Mouse (Mus musculus) forebrain, embryonic 15.5 days (tissue): ENCODE measurements at regions not wholly inside any gene's neighbourhood (a gene's known extent, or its start where the extent isn't known, plus 50 kb on each side); places are given as distances from the start of the nearest gene placed in this dataset.

Experiments
- ATAC-seq: fragments of 200-750 bp; cut with Nextera tagmentation; replicated peaks from 2 replicates; pipeline ENCODE4 v1.8.0; 2017; ENCODE audit warnings: mild to moderate bottlenecking, moderate TSS enrichment, moderate library complexity
- H3K27ac ChIP-seq: fragments of 300-500 bp; sonication (generic); replicated peaks from 2 replicates; pipeline ENCODE4 v1.5.1; 2015; ENCODE audit warnings: mild to moderate bottlenecking, inconsistent platforms
- H3K27me3 ChIP-seq: fragments of 300-500 bp; sonication (generic); 2 replicates; pipeline ENCODE4 v1.6.1; 2015; ENCODE audit warnings: inconsistent platforms
- H3K36me3 ChIP-seq: fragments of 300-500 bp; sonication (generic); 2 replicates; pipeline ENCODE4 v1.6.1; 2015; ENCODE audit warnings: mild to moderate bottlenecking, inconsistent platforms
- H3K4me1 ChIP-seq: fragments of 300-500 bp; sonication (generic); 2 replicates; pipeline ENCODE4 v1.6.1; 2015; ENCODE audit warnings: inconsistent platforms
- H3K4me2 ChIP-seq: fragments of 300-500 bp; sonication (generic); replicated peaks from 2 replicates; pipeline ENCODE4 v1.6.1; 2015; ENCODE audit warnings: mild to moderate bottlenecking, inconsistent platforms
- H3K4me3 ChIP-seq: fragments of 300-500 bp; sonication (generic); 2 replicates; pipeline ENCODE4 v1.5.1; 2015; ENCODE audit warnings: mild to moderate bottlenecking, inconsistent platforms
- H3K9ac ChIP-seq: fragments of 300-500 bp; sonication (generic); replicated peaks from 2 replicates; pipeline ENCODE4 v1.6.1; 2015; ENCODE audit warnings: mild to moderate bottlenecking, inconsistent platforms
- H3K9me3 ChIP-seq: fragments of 300-500 bp; sonication (generic); 2 replicates; pipeline ENCODE4 v1.6.1; 2016; ENCODE audit warnings: inconsistent platforms
- WGBS: fragments of 180-500 bp; shearing (Covaris S2); methylation state at CpG from one replicate; pipeline ENCODE4 v1.1.7; 2015; ENCODE audit warnings: mixed read lengths; 5-methylcytosine and 5-hydroxymethylcytosine counted together

DNA sequence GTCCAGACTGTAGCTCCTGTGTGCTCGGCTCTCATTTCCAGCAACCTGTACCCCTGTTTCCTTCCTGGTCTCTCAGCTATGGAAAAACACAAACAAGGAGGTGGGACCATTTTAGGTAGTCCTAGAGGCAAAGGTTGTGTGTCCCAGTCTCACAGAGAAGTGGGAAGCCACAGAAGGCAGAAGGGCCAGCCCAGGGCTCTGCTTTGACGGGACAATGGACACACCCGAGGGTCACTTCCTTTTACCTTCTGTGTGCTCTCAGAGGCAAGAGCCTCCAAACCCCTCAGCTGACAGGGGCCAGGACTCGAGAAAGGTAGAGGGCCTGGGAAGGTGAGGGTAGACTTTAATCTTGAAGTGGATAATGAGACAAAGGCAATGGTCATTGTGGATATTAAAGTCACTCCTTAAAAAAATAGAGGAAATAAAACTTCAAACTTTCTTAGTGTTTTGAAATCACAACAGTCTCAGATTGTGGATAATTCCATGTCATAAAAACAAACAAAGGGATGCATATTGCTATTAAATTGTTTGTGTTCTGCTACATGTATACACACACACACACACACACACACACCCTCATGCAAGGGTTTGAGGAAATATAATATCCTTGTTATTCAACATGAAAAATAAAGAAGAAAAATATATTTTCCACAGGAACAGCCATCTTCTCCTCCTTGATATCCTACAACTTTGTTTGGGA is 195.6 kb upstream of the Spdye4c start:
- peaks cover 9% of the 10 kb centered on the region; the same call in 1 of the 2 replicates for H3K4me1 ChIP-seq
- H3K4me3 ChIP-seq: no peak overlapping the region
- WGBS: 51% methylated on average over 4 of the region's 4 CpGs
- H3K27ac ChIP-seq: no peak overlapping the region
- peaks cover 18% of the 10 kb centered on the region; the same call in 1 of the 2 replicates for H3K27me3 ChIP-seq
- no peak overlapping the region for H3K4me2 ChIP-seq
- no peaks in the 10 kb centered on the region for H3K9me3 ChIP-seq
- no peaks in the 10 kb centered on the region for H3K36me3 ChIP-seq
- peak; percentile 38 for ATAC-seq
- H3K9ac ChIP-seq: no peak overlapping the region

DNA sequence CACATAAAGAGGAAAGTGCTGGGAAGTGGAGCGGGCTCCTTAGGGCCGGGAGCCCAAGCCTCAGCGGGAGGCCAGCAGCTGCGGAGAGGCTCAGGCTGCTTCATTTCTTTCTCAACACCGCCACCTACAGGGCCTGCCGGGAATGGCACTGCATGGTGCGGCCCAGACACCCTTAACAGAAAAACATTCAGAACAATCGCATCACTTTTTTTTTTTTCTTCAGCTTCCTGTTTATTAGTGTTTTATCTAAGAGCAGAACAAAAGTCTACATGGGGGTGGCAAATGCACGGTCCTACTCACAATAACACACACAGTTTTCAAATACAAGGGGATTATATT is 195.0 kb upstream of the Spdye4c start:
- ATAC-seq: peak; percentile 93
- H3K27me3 ChIP-seq: peaks cover 18% of the 10 kb centered on the region; the same call in 1 of the 2 replicates
- H3K36me3 ChIP-seq: no peaks in the 10 kb centered on the region
- H3K9me3 ChIP-seq: no peaks in the 10 kb centered on the region
- H3K9ac ChIP-seq: no peak overlapping the region
- H3K4me1 ChIP-seq: peaks cover 9% of the 10 kb centered on the region; the same call in 1 of the 2 replicates
- no peak overlapping the region for H3K4me3 ChIP-seq
- 5% methylated on average over 9 of the region's 9 CpGs for WGBS
- H3K27ac ChIP-seq: no peak overlapping the region
- no peak overlapping the region for H3K4me2 ChIP-seq

DNA sequence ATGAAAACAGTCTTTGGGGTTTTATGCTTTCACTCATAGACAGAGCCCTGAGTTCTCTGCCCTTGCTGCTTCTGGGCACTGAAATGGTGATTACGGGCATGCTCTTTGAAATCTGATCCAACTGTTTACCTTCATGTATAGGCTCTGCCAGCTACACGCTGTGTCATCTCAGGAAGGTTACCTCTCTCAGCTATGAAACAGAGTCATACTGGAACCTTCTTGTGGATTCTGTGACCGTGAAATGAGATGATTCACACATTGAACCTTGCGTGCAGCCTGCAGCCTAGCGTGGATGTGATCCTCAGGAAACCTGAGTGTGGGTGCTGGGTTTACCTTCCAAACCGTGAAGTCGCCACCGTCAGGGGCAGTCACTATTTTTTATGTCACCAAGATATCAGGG is 189.7 kb upstream of the Spdye4c start:
- no peak for ATAC-seq
- Histone ChIP-seq H3K4me1 (peaks cover 9% of the 10 kb centered on the region), H3K9me3 (no peaks in the 10 kb centered on the region), H3K36me3 (no peaks in the 10 kb centered on the region), H3K4me2 (no peak overlapping the region), H3K4me3 (no peak overlapping the region), H3K9ac (no peak overlapping the region), H3K27ac (no peak overlapping the region), H3K27me3 (no peaks in the 10 kb centered on the region)
- 77% methylated on average over 8 of the region's 8 CpGs for WGBS

DNA sequence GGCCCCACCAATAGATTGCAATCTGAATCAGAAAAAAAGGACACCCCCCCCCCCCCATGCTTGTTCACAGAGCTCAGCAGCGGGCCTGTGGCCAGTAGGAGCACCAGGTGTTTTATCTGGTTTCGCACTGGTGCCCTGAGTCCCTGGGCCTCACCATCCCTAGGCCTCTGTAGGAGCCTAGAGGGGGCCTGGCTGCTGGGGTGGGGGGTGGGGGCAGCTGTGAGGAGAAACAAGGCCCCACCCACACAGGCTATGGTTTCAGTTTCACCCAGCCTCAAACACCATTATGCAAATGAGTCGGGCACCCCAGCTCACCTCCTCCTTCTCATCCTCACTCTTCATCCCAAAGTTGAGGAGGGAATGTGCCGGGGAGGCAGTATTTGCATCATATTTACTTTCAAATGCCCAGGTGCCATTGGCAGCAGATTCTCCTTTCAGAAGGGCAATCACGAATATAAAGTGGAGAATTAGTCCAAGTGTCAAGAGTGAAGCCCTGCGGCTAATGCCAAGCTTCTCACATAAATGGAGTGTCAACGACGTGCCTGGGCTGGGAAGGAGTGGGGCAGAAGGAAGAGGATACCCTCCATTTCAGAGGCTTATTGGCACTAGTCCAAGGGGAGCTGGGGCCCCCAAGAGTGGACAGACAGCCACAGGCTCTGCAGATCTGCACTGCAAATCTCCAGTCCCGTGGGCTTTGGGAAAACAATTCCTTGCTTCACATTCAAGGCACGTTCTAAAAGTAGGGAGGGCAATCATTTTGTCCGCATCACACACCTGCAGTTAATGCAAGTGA is 187.7 kb upstream of the Spdye4c start:
- 28% methylated on average over 11 of the region's 11 CpGs for WGBS
- ATAC-seq: no peak

DNA sequence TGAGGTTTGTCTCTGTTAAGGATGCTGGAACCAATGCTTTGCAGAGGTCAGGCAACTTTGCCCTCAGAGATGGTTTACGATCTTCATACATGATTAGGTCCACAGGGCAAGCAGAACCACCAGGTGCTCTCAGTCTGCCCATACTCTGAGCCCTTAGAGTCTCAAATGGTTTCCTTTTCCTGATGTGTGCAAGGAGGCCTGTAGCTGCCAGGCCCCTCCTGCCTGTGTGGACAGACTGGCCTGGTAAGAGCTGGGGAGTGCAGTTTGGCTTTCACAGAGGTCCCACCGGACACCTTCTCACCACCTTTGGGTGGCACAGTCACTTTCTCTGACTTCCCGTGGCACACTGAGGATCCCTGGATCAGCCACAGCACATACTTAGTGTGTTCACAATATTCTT is 186.6 kb upstream of the Spdye4c start:
- no peaks in the 10 kb centered on the region for H3K9me3 ChIP-seq
- no peak overlapping the region for H3K9ac ChIP-seq
- 92% methylated on average over 3 of the region's 3 CpGs for WGBS
- no peaks in the 10 kb centered on the region for H3K36me3 ChIP-seq
- H3K4me3 ChIP-seq: no peak overlapping the region
- H3K27ac ChIP-seq: no peak overlapping the region
- ATAC-seq: no peak
- H3K4me1 ChIP-seq: peaks cover 9% of the 10 kb centered on the region
- H3K27me3 ChIP-seq: no peaks in the 10 kb centered on the region
- no peak overlapping the region for H3K4me2 ChIP-seq

More for the DNA sequence above, 187.7 kb upstream of the Spdye4c start:
- Histone ChIP-seq H3K9me3 (no peaks in the 10 kb centered on the region), H3K27ac (no peak overlapping the region), H3K4me1 (peaks cover 9% of the 10 kb centered on the region), H3K36me3 (no peaks in the 10 kb centered on the region), H3K27me3 (no peaks in the 10 kb centered on the region), H3K4me2 (no peak overlapping the region), H3K4me3 (no peak overlapping the region), H3K9ac (no peak overlapping the region)

DNA sequence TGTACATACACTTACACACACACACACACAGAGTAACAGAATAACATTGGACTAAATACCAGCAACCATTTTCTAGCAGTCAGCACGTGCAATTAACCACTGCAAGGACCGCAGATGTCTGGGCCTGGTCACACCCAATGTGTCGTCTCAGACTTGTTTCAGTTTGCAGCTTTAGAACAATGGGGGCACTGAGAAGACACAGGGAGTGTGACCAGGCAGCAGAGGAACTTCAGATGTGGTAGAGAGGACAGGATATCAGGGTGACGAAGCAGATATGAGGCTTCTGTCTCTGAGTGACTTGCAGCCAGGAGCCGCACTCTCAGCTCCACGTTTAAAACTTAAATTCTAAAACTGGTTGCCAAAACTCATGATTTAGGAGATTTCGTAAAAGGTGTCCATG is 183.9 kb upstream of the Spdye4c start:
- Histone ChIP-seq H3K36me3 (no peaks in the 10 kb centered on the region), H3K4me2 (no peak overlapping the region), H3K9ac (no peak overlapping the region), H3K27ac (no peak overlapping the region), H3K27me3 (no peaks in the 10 kb centered on the region), H3K4me1 (peaks cover 9% of the 10 kb centered on the region), H3K4me3 (no peak overlapping the region), H3K9me3 (no peaks in the 10 kb centered on the region)
- 78% methylated on average over 7 of the region's 7 CpGs for WGBS
- ATAC-seq: no peak

DNA sequence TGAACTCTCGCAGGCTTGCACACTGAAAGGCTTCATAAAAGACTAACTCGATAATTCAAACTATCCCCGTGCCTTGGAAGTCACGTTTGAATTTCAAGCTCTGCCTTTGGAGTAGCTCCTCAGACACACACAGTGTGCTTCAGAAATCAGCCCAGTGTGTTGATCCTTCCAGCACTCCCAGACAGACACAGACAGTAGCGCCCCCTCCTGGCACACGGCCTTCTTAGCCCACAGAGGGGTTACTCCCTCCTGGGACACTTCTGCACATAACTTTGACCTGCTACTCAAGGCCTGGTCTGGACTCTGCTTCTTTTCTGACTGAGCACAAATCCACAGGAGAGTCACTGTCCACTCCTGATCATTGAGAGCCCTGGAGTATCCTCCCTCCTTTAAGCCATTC is 182.3 kb upstream of the Spdye4c start:
- no peak for ATAC-seq
- H3K9me3 ChIP-seq: no peaks in the 10 kb centered on the region
- H3K4me1 ChIP-seq: peaks cover under 1% of the 10 kb centered on the region
- no peak overlapping the region for H3K9ac ChIP-seq
- H3K4me3 ChIP-seq: no peak overlapping the region
- H3K36me3 ChIP-seq: no peaks in the 10 kb centered on the region
- H3K4me2 ChIP-seq: no peak overlapping the region
- H3K27me3 ChIP-seq: no peaks in the 10 kb centered on the region
- H3K27ac ChIP-seq: no peak overlapping the region
- 38% methylated on average over 6 of the region's 6 CpGs for WGBS

DNA sequence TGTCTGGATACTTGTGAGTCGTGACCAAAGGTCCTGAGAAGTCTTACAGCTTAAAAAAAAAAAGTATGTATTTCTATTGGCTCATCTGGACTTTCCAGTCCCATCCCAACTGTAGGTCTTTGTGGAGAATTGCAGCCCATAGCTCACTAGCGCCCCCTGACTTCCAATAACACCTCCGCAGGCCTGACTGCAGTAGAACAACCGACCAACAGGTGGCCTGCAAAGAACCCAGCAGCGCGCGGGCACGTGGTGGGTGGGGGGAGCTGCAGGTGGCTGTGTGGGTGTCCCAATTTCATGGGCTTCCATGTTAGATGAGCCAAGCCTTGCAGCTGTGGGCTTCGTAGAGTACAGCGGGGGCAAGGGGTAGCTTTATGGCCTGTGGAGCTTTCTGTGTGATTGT is 178.7 kb upstream of the Spdye4c start:
- WGBS: 17% methylated on average over 10 of the region's 10 CpGs
- ATAC-seq: no peak
- Histone ChIP-seq H3K9me3 (no peaks in the 10 kb centered on the region), H3K4me2 (no peak overlapping the region), H3K27ac (no peak overlapping the region), H3K36me3 (no peaks in the 10 kb centered on the region), H3K4me3 (no peak overlapping the region), H3K9ac (no peak overlapping the region), H3K27me3 (no peaks in the 10 kb centered on the region), H3K4me1 (no peaks in the 10 kb centered on the region)

DNA sequence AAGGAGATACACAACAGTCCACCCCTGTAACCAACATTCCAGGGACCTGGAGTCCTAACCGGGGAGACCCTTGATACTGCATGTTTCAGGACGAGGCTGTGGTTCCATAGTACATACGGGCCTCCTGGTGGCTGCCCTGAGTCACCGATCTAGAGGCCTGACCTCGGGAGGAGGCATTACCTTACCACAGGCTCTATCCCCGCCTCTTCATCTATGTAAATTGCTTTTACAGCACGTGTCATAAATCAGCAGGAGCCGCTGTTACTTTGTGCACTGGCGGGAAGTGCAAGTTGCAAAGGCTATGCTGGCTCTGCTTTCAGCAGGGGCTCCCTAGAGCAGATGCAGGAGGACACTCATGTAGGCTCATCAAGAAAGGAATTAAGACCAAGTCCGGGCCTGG is 178.0 kb upstream of the Spdye4c start:
- no peak overlapping the region for H3K4me2 ChIP-seq
- no peaks in the 10 kb centered on the region for H3K4me1 ChIP-seq
- WGBS: 54% methylated on average over 10 of the region's 10 CpGs
- H3K9ac ChIP-seq: no peak overlapping the region
- H3K27me3 ChIP-seq: no peaks in the 10 kb centered on the region
- H3K27ac ChIP-seq: no peak overlapping the region
- H3K9me3 ChIP-seq: no peaks in the 10 kb centered on the region
- ATAC-seq: no peak
- H3K36me3 ChIP-seq: no peaks in the 10 kb centered on the region
- H3K4me3 ChIP-seq: no peak overlapping the region

DNA sequence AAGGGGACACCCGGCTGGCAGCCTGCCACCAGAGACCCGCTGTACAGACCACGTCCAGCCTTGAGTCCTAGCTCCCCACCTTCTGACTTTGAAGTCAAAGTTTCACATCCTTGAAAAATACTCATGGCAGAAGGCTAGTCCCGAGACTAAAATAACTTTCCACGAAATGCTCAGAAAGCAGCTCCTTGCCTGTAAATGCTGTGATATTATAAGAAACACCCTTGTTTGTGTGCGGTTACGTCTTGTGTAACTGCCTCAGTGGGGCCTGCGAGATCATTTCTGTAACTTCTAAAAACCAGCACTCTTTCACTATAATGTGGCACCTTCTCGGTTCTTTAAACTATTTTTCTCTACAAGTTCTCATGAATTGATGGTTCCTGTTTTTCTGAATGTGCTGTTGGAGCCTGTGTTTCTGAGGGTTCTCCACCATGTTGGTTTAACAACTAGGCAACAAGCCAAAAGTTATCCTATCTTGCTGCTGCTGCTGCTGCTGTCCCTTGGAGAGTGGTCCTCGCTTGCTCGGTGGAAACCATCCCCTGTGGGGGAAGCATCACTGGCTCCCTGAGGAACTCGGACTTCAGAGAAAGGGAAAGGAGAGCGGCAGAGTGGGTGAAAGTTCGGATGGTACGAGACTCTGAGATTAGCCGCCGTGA is 176.3 kb upstream of the Spdye4c start:
- Histone ChIP-seq H3K9me3 (no peaks in the 10 kb centered on the region), H3K36me3 (no peaks in the 10 kb centered on the region), H3K9ac (no peak overlapping the region), H3K27ac (no peak overlapping the region), H3K4me2 (no peak overlapping the region), H3K4me1 (no peaks in the 10 kb centered on the region), H3K4me3 (no peak overlapping the region), H3K27me3 (no peaks in the 10 kb centered on the region)
- ATAC-seq: no peak
- 80% methylated on average over 17 of the region's 17 CpGs for WGBS

DNA sequence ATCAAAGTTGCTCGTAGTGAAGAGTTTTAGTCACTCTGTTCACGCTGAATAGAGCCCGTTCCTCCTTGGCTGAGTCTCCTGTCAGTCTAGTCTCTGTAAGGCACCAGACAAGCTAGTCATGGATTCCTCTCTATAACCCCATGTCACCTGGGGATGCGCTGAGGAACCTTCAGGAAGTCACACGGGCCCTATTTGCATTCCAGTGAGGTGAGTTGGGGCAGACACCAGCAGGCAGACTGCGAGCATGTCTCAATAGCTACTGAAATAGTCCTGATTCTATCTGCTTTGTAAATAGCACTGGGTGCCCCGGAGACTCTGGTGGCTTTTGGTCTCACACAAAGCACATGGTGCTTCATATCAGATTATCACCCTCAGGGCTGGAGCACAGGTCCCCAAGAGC is 174.6 kb upstream of the Spdye4c start:
- Histone ChIP-seq H3K36me3 (no peaks in the 10 kb centered on the region), H3K4me1 (no peaks in the 10 kb centered on the region), H3K9me3 (no peaks in the 10 kb centered on the region), H3K27me3 (no peaks in the 10 kb centered on the region), H3K9ac (no peak overlapping the region), H3K4me2 (no peak overlapping the region), H3K4me3 (no peak overlapping the region), H3K27ac (no peak overlapping the region)
- WGBS: 85% methylated on average over 7 of the region's 7 CpGs
- no peak for ATAC-seq

DNA sequence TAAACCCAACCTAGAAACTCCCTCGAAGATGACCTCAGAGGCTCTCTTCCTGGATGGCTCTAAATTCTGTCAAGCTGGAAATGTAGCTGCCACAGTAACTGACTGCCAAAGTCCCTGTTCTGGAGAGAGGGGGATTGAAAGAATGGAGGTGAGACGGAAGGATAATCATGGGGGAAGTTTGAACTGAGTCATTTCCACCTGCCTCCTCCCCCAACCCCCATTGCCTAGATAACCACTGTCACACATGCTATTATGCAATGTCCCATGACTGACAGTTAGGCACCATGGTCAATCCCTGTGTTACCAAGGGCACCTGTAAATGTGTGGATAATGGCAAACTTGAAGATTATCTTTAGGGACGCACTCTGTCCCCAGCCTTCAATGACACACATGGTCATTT is 172.0 kb upstream of the Spdye4c start:
- no peaks in the 10 kb centered on the region for H3K36me3 ChIP-seq
- H3K9me3 ChIP-seq: no peaks in the 10 kb centered on the region
- H3K27me3 ChIP-seq: no peaks in the 10 kb centered on the region
- no peak overlapping the region for H3K4me2 ChIP-seq
- no peak overlapping the region for H3K9ac ChIP-seq
- no peaks in the 10 kb centered on the region for H3K4me1 ChIP-seq
- ATAC-seq: no peak
- no peak overlapping the region for H3K27ac ChIP-seq
- H3K4me3 ChIP-seq: no peak overlapping the region
- WGBS: 75% methylated on average over 3 of the region's 3 CpGs
